Mouse (Mus musculus): ENCODE results near the gene Capn13. TPM values are rescaled to one million over a fixed set of nuclear protein-coding genes. Genes with fewer than 3 reads are reported as not detected.

Capn13 gene
- polyA plus RNA-seq, 1 experiment from 2014 or later = 0.12 TPM

DNA sequence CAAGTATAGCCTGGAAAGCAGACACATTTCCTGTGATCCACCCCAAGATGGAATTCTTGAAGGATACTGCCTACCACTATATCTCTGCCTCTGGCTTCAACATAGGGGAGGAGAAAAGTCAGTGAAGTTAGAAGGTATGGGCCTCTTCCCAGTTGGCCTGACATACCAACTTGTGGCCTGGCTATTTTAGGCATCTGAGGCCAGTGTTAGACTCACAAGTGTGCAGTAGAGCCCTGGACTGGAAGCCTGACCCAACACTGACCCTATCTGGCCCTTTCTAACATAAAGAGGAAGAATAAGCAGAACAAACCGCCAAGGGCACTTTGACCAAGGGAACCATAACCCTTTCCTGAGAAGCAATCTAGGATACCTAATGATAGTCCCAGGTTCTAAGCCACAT, 7.3 kb downstream of the Capn13 start:
- Histone ChIP-seq H3K27ac (no peak overlapping the region), H3K36me3 (replicated peaks; ENCODE audit: control insufficient read depth, insufficient read depth) (no peaks in the 10 kb centered on the region), H3K4me1 (replicated peaks; ENCODE audit: control insufficient read depth, insufficient read depth, low read length) (no peaks in the 10 kb centered on the region; the same call in 1 of the 2 replicates), H3K4me3 (replicated peaks; ENCODE audit: low read length) (no peak overlapping the region), H3K4me2 (replicated peaks) (no peak overlapping the region), H3K9me3 (ENCODE audit: control insufficient read depth, low read length) (no peaks in the 10 kb centered on the region), H3K9ac (no peak overlapping the region), H3K27me3 (ENCODE audit: control insufficient read depth, insufficient read depth, low read length) (no peaks in the 10 kb centered on the region; the same call in 1 of the 2 replicates)
- whole genome bisulfite sequencing = 82% methylated on average over 1 of the region's 1 CpGs
- ATAC-seq (ENCODE audit: low FRiP score) (no peak), DNase-seq (ENCODE audit: low spot score) (no peak)

DNA sequence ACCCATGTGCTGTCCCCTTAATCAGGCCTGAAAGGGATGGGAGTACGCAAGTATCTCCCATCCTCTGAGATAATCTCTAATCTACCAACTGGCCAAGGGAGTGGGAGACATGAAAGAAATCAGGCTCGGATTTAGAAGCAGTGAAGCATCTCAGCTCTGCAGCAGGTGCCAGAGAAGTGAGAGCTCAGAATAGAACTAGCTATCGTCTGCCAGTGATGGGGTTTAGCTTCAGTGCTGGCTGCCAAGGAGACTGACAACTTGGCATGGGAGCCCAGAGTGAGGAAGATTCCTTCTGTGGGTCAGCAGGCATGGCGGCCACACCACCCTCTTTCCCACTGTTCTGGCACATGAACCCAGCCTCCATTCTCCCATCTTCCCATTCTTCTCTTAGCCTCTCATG, 8.9 kb downstream of the Capn13 start:
- H3K9me3 ChIP-seq (ENCODE audit: control insufficient read depth, low read length) = no peaks in the 10 kb centered on the region
- H3K9ac ChIP-seq = no peak overlapping the region
- no peak overlapping the region for H3K27ac ChIP-seq
- no peaks in the 10 kb centered on the region for H3K36me3 ChIP-seq (replicated peaks; ENCODE audit: control insufficient read depth, insufficient read depth)
- no peak overlapping the region for H3K4me3 ChIP-seq (replicated peaks; ENCODE audit: low read length)
- ATAC-seq (ENCODE audit: low FRiP score) (no peak), DNase-seq (ENCODE audit: low spot score) (no peak)
- H3K27me3 ChIP-seq (ENCODE audit: control insufficient read depth, insufficient read depth, low read length) = no peaks in the 10 kb centered on the region
- no peak overlapping the region for H3K4me2 ChIP-seq (replicated peaks)
- 75% methylated on average over 4 of the region's 4 CpGs for WGBS
- H3K4me1 ChIP-seq (replicated peaks; ENCODE audit: control insufficient read depth, insufficient read depth, low read length) = no peaks in the 10 kb centered on the region; the same call in 1 of the 2 replicates

DNA sequence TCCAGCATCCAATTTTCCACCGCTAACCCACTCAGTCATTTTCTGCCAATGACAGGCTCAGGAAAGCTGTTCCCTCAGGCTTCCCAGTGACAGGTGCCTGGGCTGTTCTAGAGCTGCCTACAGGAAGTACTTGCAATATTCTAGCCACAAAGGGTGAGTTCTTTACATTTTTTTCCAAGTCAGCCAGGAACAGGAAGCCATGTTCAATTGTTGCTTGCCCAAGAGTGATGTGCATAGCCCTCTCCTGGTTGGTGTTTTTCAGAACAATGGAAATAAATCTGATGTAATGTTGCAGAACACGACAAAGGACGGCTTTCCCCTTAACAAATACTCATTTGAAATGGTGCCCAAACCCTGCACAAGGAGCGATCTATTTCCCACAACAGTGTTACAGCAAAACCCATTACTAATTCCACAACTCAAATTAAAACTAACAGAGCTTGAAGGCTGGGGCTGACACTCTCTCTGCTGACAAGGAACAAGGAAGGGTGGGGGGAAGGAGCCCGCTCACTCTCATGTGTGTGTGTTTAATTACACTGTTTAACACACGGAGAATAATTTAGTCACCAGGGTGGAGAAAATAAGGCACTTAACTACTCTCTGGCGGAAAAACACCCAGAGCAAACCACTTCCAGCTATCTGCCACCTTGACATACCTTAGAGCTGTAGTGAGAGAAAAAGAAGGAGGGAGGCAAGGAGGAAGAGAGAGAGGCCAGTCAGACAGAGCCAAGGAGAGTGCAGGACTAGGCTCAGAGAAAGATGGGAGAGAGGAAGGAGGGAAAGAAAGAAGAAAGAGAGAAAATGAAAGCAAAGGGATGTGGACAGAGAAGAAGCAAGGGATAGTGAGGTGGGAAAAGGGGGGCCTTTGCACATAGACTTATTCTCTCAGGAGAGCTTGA, 10.2 kb downstream of the Capn13 start:
- no peak overlapping the region for H3K9ac ChIP-seq
- WGBS = 37% methylated on average over 7 of the region's 7 CpGs
- no peaks in the 10 kb centered on the region for H3K36me3 ChIP-seq (replicated peaks; ENCODE audit: control insufficient read depth, insufficient read depth)
- no peaks in the 10 kb centered on the region for H3K27me3 ChIP-seq (ENCODE audit: control insufficient read depth, insufficient read depth, low read length)
- peak overlapping the region; percentile 63 for H3K27ac ChIP-seq
- ATAC-seq (ENCODE audit: low FRiP score) (peak; percentile 82), DNase-seq (ENCODE audit: low spot score) (peak; percentile 54)
- H3K9me3 ChIP-seq (ENCODE audit: control insufficient read depth, low read length) = no peaks in the 10 kb centered on the region
- H3K4me2 ChIP-seq (replicated peaks) = no peak overlapping the region
- no peak overlapping the region for H3K4me3 ChIP-seq (replicated peaks; ENCODE audit: low read length)
- H3K4me1 ChIP-seq (replicated peaks; ENCODE audit: control insufficient read depth, insufficient read depth, low read length) = no peaks in the 10 kb centered on the region; the same call in 1 of the 2 replicates

DNA sequence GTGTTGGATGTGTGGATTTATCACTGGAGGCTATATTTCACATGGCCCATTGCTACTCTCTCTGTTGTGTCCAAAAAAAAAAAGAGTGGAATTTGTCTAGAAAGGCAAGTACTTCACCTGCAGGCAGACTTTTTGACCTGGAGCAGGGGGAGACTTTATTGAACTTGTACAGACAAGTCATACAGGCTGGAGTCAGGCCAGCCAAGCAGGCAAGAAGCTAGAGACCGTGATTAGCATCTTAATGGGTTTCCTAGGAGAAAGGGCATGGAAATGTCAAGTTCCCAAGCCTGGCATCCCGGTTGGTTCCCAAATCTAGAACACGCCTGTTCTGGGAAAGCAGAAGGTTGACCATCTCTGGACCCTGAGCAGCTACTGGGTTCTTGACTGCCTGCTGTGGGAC, 11.3 kb downstream of the Capn13 start:
- Histone ChIP-seq H3K4me1 (replicated peaks; ENCODE audit: control insufficient read depth, insufficient read depth, low read length) (no peaks in the 10 kb centered on the region; the same call in 1 of the 2 replicates), H3K4me3 (replicated peaks; ENCODE audit: low read length) (no peak overlapping the region), H3K27ac (no peak overlapping the region), H3K9ac (no peak overlapping the region), H3K4me2 (replicated peaks) (no peak overlapping the region), H3K9me3 (ENCODE audit: control insufficient read depth, low read length) (no peaks in the 10 kb centered on the region), H3K27me3 (ENCODE audit: control insufficient read depth, insufficient read depth, low read length) (no peaks in the 10 kb centered on the region), H3K36me3 (replicated peaks; ENCODE audit: control insufficient read depth, insufficient read depth) (no peaks in the 10 kb centered on the region)
- 47% methylated on average over 3 of the region's 3 CpGs for WGBS
- no peak for DNase-seq (ENCODE audit: low spot score)
- no peak for ATAC-seq (ENCODE audit: low FRiP score)

DNA sequence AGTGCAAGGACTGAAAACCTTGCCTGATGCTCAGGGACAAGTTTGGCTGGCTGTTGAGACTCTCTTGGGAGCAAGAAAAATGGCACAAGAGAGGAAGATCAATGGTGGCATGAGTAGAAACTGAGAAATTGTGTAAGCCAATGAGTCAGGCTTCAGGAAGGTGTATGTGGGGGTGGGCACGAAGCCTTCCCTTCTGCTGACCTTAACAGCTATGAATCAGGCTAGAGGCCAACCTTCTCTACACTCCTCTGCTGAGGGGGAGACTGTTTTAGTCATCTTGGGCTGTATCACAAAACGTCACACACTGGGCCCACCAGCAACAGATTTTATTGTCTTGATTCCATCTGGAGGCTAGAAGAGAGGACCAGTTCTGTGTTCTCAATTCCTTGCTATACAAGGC, 14.1 kb downstream of the Capn13 start:
- Histone ChIP-seq H3K36me3 (replicated peaks; ENCODE audit: control insufficient read depth, insufficient read depth) (no peaks in the 10 kb centered on the region), H3K27ac (no peak overlapping the region), H3K4me2 (replicated peaks) (no peak overlapping the region), H3K4me3 (replicated peaks; ENCODE audit: low read length) (no peak overlapping the region), H3K9me3 (ENCODE audit: control insufficient read depth, low read length) (no peaks in the 10 kb centered on the region), H3K4me1 (replicated peaks; ENCODE audit: control insufficient read depth, insufficient read depth, low read length) (no peaks in the 10 kb centered on the region; the same call in 1 of the 2 replicates), H3K9ac (no peak overlapping the region), H3K27me3 (ENCODE audit: control insufficient read depth, insufficient read depth, low read length) (no peaks in the 10 kb centered on the region)
- 83% methylated on average over 2 of the region's 2 CpGs for WGBS
- DNase-seq (ENCODE audit: low spot score) (no peak), ATAC-seq (ENCODE audit: low FRiP score) (no peak)

DNA sequence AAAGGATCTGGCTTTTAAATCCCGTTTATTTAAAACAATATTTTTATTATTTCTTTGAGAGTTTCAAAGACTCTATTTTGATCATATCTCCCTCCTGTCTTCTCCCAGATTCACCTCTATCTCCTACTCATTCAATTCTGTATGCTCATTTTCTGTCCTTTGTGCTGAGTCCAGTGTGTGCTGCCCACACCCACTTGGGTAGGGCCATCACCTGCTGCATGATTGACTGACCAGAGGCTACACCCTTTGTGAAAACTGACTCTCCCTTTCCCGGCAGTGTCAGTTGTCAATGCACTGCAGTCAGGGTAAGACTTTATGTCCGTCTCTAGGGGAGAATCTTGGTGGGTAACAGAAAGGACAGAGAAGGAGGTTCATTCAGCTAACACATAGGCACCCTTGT, 14.7 kb downstream of the Capn13 start:
- no peak overlapping the region for H3K4me3 ChIP-seq (replicated peaks; ENCODE audit: low read length)
- no peak overlapping the region for H3K4me2 ChIP-seq (replicated peaks)
- no peak for ATAC-seq (ENCODE audit: low FRiP score)
- H3K27me3 ChIP-seq (ENCODE audit: control insufficient read depth, insufficient read depth, low read length) = no peaks in the 10 kb centered on the region
- no peak for DNase-seq (ENCODE audit: low spot score)
- WGBS = 73% methylated on average over 3 of the region's 3 CpGs
- H3K9me3 ChIP-seq (ENCODE audit: control insufficient read depth, low read length) = no peaks in the 10 kb centered on the region
- no peak overlapping the region for H3K9ac ChIP-seq
- no peaks in the 10 kb centered on the region; the same call in 1 of the 2 replicates for H3K4me1 ChIP-seq (replicated peaks; ENCODE audit: control insufficient read depth, insufficient read depth, low read length)
- no peak overlapping the region for H3K27ac ChIP-seq
- no peaks in the 10 kb centered on the region for H3K36me3 ChIP-seq (replicated peaks; ENCODE audit: control insufficient read depth, insufficient read depth)

DNA sequence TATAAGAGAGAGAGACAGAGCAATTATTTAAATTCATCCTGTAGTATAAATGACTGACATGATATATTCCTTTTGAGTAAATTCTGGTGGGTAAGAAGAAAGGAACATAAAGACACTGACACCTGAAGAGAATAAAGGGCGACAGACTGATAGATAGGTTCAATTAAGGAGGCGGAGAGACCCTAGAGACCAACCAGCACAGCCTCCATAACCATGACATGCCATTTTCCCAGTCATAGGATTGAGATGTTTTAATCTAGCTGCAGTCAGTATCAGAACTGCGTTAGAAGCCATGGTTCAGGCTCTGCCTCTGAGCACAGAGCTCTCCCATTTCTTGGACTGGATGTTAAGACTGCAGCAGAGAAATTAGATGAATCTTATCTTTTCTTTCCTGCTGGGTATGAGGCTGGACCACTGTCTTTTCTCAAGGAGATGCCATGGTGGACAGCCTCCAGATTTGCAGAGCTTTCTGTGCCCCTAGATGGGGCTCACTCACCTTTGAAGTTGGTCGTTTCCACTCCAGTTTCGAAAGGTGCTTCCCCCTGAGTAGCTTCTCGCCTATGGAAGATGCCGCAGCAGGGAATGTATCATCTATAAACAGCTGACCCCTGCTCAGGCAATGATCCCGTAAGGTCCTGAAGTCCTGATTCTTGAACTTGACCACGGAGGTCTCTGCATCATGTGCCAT, 18.2 kb downstream of the Capn13 start:
- 72% methylated on average over 9 of the region's 9 CpGs for WGBS
- no peak overlapping the region for H3K4me3 ChIP-seq (replicated peaks; ENCODE audit: low read length)
- H3K27ac ChIP-seq = no peak overlapping the region
- H3K4me1 ChIP-seq (replicated peaks; ENCODE audit: control insufficient read depth, insufficient read depth, low read length) = no peaks in the 10 kb centered on the region
- no peak overlapping the region for H3K9ac ChIP-seq
- no peaks in the 10 kb centered on the region for H3K36me3 ChIP-seq (replicated peaks; ENCODE audit: control insufficient read depth, insufficient read depth)
- ATAC-seq (ENCODE audit: low FRiP score) = no peak
- no peak overlapping the region for H3K4me2 ChIP-seq (replicated peaks)
- H3K9me3 ChIP-seq (ENCODE audit: control insufficient read depth, low read length) = no peaks in the 10 kb centered on the region
- no peaks in the 10 kb centered on the region for H3K27me3 ChIP-seq (ENCODE audit: control insufficient read depth, insufficient read depth, low read length)
- DNase-seq (ENCODE audit: low spot score) = no peak

DNA sequence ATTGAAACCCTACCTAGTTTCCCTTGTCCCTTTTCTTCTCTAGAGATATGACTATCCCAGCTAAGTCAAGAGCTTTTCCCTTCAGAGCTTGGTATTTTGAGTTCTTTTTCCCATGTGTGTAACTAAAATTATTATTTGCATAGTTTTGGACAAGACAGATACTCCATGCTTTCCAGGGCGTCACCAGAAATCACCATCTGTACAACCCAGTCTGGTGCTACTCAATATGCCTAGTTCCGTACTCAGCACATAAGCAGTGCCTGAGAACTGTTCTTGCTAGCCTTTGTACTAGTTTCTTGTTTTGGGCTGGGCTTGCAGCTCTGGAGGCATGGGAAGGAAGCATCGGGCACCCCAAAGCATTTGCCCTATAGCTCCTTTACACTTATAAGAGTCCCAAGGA, 19.0 kb downstream of the Capn13 start:
- Histone ChIP-seq H3K4me3 (replicated peaks; ENCODE audit: low read length) (no peak overlapping the region), H3K36me3 (replicated peaks; ENCODE audit: control insufficient read depth, insufficient read depth) (no peaks in the 10 kb centered on the region), H3K9ac (no peak overlapping the region), H3K4me2 (replicated peaks) (no peak overlapping the region), H3K4me1 (replicated peaks; ENCODE audit: control insufficient read depth, insufficient read depth, low read length) (no peaks in the 10 kb centered on the region), H3K27ac (no peak overlapping the region), H3K9me3 (ENCODE audit: control insufficient read depth, low read length) (no peaks in the 10 kb centered on the region), H3K27me3 (ENCODE audit: control insufficient read depth, insufficient read depth, low read length) (no peaks in the 10 kb centered on the region)
- ATAC-seq (ENCODE audit: low FRiP score) (no peak), DNase-seq (ENCODE audit: low spot score) (no peak)
- WGBS = 94% methylated on average over 3 of the region's 3 CpGs

DNA sequence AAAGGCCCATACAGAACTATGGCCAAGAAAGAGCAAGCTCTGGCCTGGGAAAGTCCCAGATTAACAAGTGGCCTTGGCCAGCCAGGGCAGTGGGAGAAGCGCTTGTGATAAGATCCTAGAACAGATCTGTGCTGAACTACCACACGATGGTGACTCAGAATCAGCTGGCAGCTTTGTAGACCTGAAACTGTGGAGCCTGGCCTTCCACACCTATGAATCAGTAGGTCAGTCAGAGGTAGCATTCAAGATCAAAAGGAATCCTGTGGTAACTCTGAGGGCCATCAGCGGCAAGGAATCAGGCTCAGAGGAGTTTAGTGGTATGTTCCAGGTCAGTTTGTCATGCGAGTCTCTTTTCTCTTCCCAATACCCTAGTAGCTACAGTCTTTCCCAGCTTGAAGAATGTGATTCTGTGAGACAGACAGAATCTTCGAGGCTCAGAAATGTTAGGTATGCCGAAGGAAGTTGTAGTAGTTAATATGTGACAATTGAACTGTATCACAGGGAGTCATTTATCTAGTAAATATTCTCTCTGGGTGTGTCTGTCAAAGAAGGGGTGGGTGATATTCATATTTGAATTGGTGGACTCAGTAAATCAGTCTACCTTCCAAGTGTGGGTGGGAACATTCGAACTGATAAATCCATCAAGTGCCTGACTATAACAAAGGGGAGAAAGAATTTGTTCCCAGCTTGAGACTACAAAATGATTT, 22.7 kb downstream of the Capn13 start:
- no peak overlapping the region for H3K4me3 ChIP-seq (replicated peaks; ENCODE audit: low read length)
- H3K4me2 ChIP-seq (replicated peaks) = no peak overlapping the region

More for the DNA sequence above, 22.7 kb downstream of the Capn13 start:
- no peaks in the 10 kb centered on the region for H3K4me1 ChIP-seq (replicated peaks; ENCODE audit: control insufficient read depth, insufficient read depth, low read length)
- 86% methylated on average over 7 of the region's 7 CpGs for WGBS
- no peak overlapping the region for H3K9ac ChIP-seq
- H3K9me3 ChIP-seq (ENCODE audit: control insufficient read depth, low read length) = 0 out of 2 replicates have a peak, but pooled peaks cover 2% of the 10 kb centered on the region
- no peaks in the 10 kb centered on the region for H3K27me3 ChIP-seq (ENCODE audit: control insufficient read depth, insufficient read depth, low read length)
- H3K27ac ChIP-seq = no peak overlapping the region
- no peak for DNase-seq (ENCODE audit: low spot score)
- H3K36me3 ChIP-seq (replicated peaks; ENCODE audit: control insufficient read depth, insufficient read depth) = no peaks in the 10 kb centered on the region
- no peak for ATAC-seq (ENCODE audit: low FRiP score)
